Mouse (Mus musculus) brown adipose tissue, adult 24 weeks (tissue): ENCODE measurements around the gene Lamtor5. TPM values are rescaled to one million over a fixed set of nuclear protein-coding genes. Genes with fewer than 3 reads are reported as not detected.
"Not testable (repeated sequence)": the region's sequence is repeated elsewhere in the genome, so short reads cannot be mapped to it uniquely, and the experiment has no call there.

Experiments
- H3K27ac ChIP-seq: fragments of 200-500 bp; replicated peaks from 2 replicates; pipeline ENCODE4 v1.5.1; 2012; ENCODE audit warnings: low read depth, mild to moderate bottlenecking, low read length
- H3K4me1 ChIP-seq: fragments of 200-500 bp; 2 replicates; pipeline ENCODE4 v1.6.1; 2012; ENCODE audit warnings: low read length, mixed read lengths; ENCODE audit not compliant: control insufficient read depth, insufficient read depth, insufficient read length
- H3K4me3 ChIP-seq: fragments of 200-500 bp; 2 replicates; pipeline ENCODE4 v1.5.1; 2012; ENCODE audit warnings: low read depth, mild to moderate bottlenecking, low read length, moderate library complexity; ENCODE audit not compliant: insufficient read depth
- polyA plus RNA-seq: library from polyadenylated mRNA; stranded (reverse); fragments of >200 nt; gene quantifications from 2 replicates; pipeline ENCODE4 v1.2.4, GENCODE M21; 2012; ENCODE audit not compliant: missing spikeins, insufficient read depth, insufficient read length

Lamtor5 gene
- polyA plus RNA-seq, 1 experiment: 146 TPM

DNA sequence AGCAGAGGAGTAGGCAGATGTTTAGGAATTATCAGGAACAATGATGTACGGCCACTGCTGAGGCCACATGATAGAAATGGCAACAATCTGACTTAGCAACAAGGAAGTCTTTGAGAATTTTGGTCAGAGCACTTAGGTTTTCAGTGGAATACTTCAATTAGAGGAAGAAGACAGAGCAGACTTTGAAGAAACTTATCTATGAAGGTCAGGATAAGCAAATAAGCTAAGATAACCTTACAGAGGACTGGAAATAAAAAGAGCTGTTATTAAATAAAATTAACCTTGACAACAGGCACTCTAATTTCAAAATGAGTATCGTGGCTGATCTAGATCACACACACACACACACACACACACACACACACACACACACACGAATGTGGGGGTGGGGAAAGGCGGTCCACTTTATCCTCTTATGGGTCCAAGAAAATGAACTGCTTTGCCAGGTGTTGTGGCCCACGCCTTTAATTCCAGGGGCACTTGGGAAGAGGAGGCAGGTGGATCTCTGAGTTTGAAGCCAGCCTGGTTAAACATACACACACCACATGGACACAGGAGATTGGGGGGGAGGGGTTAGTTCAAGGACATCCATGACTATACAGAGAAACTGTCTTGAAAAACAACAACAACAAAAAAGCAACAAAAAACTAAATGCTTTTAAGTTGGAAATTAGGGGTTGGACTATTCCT is 17.2 kb downstream of the Lamtor5 start:
- no peak overlapping the region for H3K27ac ChIP-seq
- peaks cover 2% of the 10 kb centered on the region; the same call in 1 of the 2 replicates for H3K4me1 ChIP-seq
- H3K4me3 ChIP-seq: no peak overlapping the region

DNA sequence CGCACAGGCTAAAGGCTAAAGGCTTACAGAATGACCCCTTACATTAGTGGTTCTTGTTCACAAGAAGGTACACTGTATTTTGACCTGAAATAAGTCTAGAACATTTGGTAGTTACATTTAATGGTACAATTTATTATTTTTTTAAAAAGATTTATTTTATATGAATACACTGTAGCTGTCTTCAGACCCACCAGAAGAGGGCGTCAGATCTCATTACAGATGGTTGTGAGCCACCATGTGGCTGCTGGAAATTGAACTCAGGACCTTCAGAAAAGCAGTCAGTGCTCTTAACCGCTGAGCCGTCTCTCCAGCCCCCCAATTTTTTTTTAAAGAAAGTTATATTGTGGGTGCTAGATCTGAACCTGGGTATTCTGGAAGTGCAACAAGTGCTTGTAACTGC is 18.3 kb downstream of the Lamtor5 start:
- not testable (repeated sequence) for H3K27ac ChIP-seq, H3K4me1 ChIP-seq, H3K4me3 ChIP-seq

DNA sequence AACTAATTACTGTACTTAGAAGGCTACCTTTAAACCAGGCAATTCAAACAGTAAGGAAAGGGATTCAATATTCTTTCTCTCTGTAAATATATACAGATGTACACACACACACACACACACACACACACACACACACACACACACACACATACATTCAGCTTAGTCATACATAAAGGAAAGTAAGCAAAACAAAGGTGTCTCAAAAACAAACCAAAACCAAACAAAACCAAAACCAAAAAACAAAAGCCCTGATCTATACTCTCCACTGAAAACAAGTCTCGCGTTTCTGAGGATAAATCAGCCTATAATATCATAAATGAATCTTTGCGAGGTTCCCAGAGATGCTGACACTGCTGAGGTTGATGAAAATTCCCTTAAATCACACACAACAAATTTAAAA is 38.7 kb downstream of the Lamtor5 start:
- H3K4me1 ChIP-seq: no peaks in the 10 kb centered on the region; the same call in 1 of the 2 replicates
- no peak overlapping the region for H3K27ac ChIP-seq
- no peak overlapping the region for H3K4me3 ChIP-seq

DNA sequence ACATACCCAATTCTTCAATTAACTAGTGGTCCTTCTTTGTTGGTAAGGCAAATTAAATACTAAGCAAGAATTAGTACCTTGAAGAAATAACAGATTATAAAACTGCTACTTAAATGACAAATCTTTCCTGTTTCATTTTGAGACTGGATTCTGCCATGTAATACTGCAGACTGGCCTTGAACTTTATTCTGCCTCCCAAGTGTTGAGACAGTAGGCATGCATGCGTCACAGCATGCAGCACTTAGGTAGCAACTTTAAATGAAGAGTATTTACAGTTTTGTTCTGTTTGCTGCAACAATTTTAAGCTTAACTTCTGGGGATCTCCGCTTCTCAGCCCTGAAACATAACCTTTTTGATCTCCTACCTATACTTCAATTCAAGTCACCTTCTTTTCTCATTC is 42.5 kb downstream of the Lamtor5 start:
- Histone ChIP-seq H3K27ac (no peak overlapping the region), H3K4me1 (peaks cover 9% of the 10 kb centered on the region), H3K4me3 (no peak overlapping the region)

DNA sequence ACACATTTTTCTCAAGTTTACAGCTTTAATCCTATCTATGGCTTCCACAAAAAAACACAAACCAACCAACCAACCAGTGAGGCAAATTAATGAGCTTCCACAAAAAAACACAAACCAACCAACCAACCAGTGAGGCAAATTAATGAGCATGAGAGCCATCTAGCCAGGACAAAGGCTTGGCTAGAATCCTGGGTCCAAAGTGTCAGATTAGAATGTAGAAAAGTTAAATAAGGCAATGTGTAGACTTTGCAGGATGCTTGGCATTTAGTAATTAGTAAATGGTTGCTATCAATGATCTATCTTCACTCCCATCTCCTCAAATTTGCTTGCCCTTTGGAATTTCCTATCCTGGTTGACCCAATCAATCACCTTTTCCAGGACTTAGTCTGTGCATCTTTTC is 43.1 kb downstream of the Lamtor5 start:
- H3K4me1 ChIP-seq: peaks cover 9% of the 10 kb centered on the region
- H3K4me3 ChIP-seq: no peak overlapping the region
- H3K27ac ChIP-seq: no peak overlapping the region

DNA sequence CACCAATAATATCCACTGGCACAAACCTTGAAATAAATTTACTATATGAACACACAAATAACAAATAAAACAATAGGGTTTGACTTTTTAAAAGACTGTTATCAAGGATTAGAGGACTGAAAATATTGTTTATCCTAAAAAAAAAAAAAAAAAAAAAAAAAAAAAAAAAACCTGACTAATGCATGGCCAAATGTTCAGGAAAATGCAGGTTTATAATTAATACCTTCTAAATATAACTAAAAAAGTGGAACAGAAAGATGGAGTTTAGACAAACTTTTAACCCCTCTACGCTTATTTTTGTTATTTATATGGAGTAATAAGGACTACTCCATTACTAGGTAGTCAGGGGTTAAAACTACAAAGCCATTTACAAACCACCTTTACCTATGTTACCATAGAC is 47.8 kb downstream of the Lamtor5 start:
- H3K4me3 ChIP-seq: no peak overlapping the region
- peaks cover 23% of the 10 kb centered on the region for H3K4me1 ChIP-seq

DNA sequence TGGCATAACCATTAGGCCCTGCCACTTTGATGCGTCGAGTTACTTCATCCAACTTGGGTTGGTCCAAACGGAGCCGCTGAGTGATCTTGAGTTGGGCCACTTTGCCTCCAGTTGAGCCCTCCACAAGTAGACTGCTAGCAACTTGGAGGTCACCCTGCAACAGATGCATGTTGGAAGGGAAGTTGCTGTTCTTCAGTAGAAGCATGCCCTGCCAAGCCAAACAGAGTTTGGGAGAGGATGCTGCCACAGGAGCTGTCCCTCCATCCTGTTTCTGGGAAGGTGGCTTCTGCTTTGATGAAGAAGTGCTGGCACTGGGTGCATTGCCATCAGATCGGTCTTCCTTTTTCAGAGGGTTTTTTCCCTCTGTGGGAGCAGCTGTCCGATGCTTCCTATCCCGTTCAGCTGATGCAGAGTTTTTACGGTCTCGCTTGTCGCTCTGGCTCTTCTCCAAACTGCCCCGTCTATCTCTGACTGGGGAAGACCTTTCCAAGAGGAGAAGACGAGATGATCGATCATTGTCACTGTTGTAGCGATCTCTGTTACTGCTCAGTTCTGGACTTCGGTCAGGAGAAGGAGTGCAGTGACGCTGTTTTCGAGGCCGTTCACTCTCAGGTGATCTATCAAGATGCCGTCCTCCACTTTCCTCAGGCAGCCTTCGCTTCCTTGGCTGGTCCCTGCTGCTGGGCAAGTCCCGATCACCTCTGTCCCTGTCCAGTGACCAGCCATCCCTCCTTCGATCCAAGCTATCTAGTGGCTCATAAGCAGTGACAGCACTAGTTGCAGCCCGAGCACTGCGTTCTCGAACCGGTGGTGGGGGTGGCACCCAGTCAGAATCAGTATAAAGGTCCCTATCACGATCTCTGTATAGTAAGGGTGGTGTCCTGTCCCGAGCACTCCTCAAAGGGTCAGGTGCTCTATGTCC is 52.1 kb downstream of the Lamtor5 start:
- H3K4me3 ChIP-seq: peak overlapping the region; percentile 85
- no peak overlapping the region for H3K27ac ChIP-seq
- H3K4me1 ChIP-seq: peaks cover 16% of the 10 kb centered on the region

More for the DNA sequence above, 47.8 kb downstream of the Lamtor5 start:
- H3K27ac ChIP-seq: no peak overlapping the region

DNA sequence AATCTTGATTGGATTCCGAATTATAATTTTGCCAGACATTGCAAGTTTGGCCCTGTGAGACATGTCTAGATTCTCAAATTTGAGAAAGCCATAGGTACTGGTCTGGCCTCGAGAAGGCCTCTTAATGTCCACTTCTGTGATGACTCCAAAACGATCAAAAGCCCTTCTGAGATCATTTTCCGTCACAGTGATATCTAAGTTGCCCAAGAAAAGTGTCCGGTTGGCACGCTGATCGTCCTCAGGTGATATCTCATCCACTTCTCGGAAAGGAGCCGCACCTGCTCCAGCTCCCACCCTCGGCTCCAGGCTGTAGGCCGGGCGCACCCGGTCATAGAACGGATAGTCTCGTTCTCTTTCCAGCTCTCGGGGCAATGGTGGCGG is 53.1 kb downstream of the Lamtor5 start:
- peaks cover 16% of the 10 kb centered on the region for H3K4me1 ChIP-seq

DNA sequence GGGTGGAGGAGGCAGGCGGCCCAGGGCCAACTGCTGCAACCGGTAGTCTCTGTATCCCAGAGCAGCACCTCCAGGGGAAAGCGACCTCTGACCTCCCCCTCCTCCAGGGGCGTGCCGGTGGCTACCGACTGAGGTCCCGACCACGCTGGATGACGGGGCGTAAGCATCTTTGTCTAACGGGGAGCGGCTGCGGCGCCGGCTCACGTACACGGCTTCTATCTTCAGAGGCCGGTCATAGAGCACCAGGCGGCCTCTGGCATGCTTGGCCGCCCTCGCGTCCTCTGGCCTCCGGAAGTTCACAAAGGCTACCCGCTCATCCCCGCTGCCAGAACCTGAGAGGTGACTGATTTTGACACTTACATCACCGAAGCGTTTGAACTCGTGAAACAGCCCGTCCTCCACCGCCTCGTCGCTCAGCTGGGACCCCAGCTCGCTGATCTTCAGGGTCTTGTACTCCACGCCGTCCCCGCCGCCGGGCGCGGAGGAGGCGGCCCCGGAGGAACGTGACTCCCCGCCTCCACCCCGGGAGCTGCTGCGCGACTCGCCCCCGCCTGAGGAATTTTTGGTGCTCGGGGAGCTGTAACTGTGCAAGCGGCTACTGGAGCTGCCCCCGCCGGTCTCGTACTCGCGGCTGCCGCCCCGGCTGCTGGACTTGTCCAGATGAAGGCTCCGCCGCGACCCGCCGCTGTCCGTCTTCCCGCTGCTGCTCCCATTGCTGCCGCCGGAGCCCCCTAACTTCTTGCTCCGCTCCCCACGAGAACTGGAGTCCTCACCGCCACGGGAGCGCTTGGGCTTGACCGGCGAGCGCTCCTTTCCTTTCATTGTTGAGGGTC is 53.7 kb downstream of the Lamtor5 start:
- peak overlapping the region; percentile 91 for H3K27ac ChIP-seq
- H3K4me3 ChIP-seq: peak overlapping the region; percentile 85
- peaks cover 16% of the 10 kb centered on the region for H3K4me1 ChIP-seq

More for the DNA sequence above, 53.1 kb downstream of the Lamtor5 start:
- Histone ChIP-seq H3K27ac (peak overlapping the region; percentile 91), H3K4me3 (peak overlapping the region; percentile 85)

DNA sequence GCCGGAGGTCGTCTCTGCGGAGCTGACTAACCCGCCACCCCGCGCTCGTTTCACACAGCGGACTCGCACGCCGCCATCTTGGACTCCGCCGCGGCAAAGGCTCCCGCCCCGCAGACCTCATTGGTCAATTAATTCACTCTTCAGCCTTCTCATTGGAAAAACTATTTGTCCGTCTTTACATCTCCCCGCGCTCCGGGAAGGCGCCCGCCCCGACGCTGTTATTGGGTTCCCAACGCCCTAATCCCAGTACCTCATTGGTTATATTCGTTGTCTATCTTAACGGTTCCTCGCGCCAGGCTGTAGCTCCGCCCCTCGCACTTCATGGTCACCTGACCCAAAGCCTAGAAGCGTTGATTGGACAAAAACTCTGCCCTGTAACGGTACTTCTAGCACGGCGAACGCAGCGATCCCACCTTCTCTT is 54.3 kb downstream of the Lamtor5 start:
- peaks cover 16% of the 10 kb centered on the region for H3K4me1 ChIP-seq
- peak overlapping the region; percentile 93 for H3K27ac ChIP-seq
- peak overlapping the region; percentile 85 for H3K4me3 ChIP-seq

Other genes starting within 250 kb of the Lamtor5 start
- 0.55 TPM in 1 of 2 replicates, not detected in the other for gene Kcna3, start 242.7 kb upstream of the Lamtor5 start, polyA plus RNA-seq
- gene Kcna2, start 177.7 kb upstream of the Lamtor5 start, polyA plus RNA-seq: 1.3 and 1.6 TPM in 2 replicates
- gene Kcna10, start 95.8 kb upstream of the Lamtor5 start, polyA plus RNA-seq: not detected in 2 replicates
- gene Cym, start 57.1 kb upstream of the Lamtor5 start, polyA plus RNA-seq: not detected in 2 replicates
- not detected in 2 replicates for gene A630076J17Rik, start 48.2 kb upstream of the Lamtor5 start, polyA plus RNA-seq
- not detected in 2 replicates for gene Prok1, start 39.2 kb upstream of the Lamtor5 start, polyA plus RNA-seq
- 0.83 TPM in 1 of 2 replicates, not detected in the other for gene Slc16a4, start 12.4 kb downstream of the Lamtor5 start, polyA plus RNA-seq
- 7.2 and 8.9 TPM in 2 replicates for gene Rbm15, start 54.8 kb downstream of the Lamtor5 start, polyA plus RNA-seq
- gene Kcnc4, start 180.7 kb downstream of the Lamtor5 start, polyA plus RNA-seq: 0.48 and 0.50 TPM in 2 replicates
- 1.0 TPM in 1 of 2 replicates, not detected in the other for gene Slc6a17, start 239.2 kb downstream of the Lamtor5 start, polyA plus RNA-seq